Mouse (Mus musculus): ENCODE data around the gene Fam19a5. TPM values are rescaled to one million over a fixed set of nuclear protein-coding genes. Genes with fewer than 3 reads are reported as not detected.

Fam19a5 gene
- polyA plus RNA-seq, 1 experiment from 2014 or later, result 1.4 TPM

DNA sequence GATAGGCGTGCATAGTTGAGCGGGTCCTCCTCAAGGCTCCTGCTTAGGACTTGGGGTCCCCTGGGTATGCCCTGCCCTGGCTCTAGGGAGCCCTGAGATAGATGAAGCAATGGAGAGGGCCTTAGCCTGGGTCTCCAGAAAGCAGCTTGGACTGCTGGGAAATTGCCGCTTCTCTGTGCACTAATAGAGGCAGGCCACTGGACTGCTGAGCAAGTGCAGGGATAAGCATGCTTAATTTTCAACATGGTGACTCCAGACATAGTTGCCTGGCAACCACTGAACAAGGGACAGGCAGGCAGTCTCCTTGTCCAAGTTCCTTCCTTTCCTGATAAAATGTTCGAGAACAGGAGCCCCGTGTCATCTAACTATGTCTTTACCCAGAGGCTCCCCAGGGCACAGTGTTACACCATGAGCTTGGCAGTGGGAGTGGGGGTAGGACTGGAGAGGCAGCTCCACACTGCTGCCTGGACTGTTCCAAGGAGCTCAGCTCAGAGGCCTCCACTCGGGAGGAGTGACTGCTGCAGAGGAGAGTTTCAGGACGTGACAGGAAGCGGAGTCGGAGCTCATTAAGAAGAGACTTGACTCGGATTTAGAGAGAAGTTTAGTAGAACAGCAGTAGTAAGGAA lies 142.4 kb downstream of the Fam19a5 start:
- TF ChIP-seq CTCF (IDR thresholded peaks at IDR 0.05; ENCODE audit: low read depth), result no peak
- ATAC-seq, result no peak
- H3K27ac ChIP-seq (ENCODE audit: low read depth, low read length), result no peak overlapping the region

DNA sequence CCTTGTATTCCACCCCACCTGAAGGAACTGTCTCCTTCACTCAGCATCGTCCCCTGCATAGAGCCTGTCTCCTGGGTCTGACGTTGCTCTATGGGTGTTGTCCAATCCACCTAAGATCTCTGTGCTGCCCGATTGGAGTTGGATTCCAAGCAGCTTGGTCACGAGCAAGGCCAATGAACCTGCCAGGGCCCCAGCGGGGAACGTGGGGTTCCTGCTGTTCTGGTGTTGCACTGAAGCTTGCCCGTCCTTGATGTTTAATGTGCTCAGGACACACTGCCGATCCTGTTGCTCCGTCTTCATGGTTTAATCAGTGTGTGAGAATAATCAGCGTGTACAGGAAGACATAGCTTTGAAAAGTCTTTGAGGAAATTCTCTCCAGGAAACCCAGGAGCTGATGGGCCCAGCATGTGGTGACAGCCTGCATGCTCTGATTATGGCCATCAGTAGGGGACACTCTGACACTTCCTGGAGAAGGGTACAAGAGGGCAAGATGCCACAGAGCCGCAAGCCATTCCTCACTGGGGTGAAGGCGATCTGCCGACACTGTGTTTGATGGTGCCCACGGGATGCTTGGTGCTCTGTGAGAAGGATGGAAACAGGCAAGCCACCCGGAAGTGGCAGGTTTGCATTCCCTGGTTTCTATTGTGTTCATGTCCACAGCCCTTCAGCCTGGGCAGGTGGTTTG lies 147.3 kb downstream of the Fam19a5 start:
- H3K4me1 ChIP-seq (replicated peaks; ENCODE audit: control insufficient read depth, insufficient read depth, low read length), result no peaks in the 10 kb centered on the region
- ATAC-seq, result no peak
- no peak overlapping the region for H3K9ac ChIP-seq (ENCODE audit: low read depth, low read length)
- H3K4me3 ChIP-seq (ENCODE audit: low read depth, low read length), result no peak overlapping the region
- WGBS, result 86% methylated on average over 15 of the region's 15 CpGs
- H3K4me2 ChIP-seq (replicated peaks; ENCODE audit: low read depth), result no peak overlapping the region
- no peak overlapping the region for H3K27ac ChIP-seq (ENCODE audit: low read depth, low read length)
- no peak for TF ChIP-seq CTCF (IDR thresholded peaks at IDR 0.05; ENCODE audit: low read depth)
- H3K36me3 ChIP-seq (ENCODE audit: control insufficient read depth, insufficient read depth), result no peaks in the 10 kb centered on the region
- no peaks in the 10 kb centered on the region for H3K27me3 ChIP-seq (replicated peaks; ENCODE audit: control insufficient read depth, insufficient read depth, low read length)
- H3K9me3 ChIP-seq (ENCODE audit: control insufficient read depth), result no peaks in the 10 kb centered on the region

More for the DNA sequence above, 142.4 kb downstream of the Fam19a5 start:
- no peaks in the 10 kb centered on the region for H3K4me1 ChIP-seq (replicated peaks; ENCODE audit: control insufficient read depth, insufficient read depth, low read length)
- H3K4me3 ChIP-seq (ENCODE audit: low read depth, low read length), result no peak overlapping the region
- H3K27me3 ChIP-seq (replicated peaks; ENCODE audit: control insufficient read depth, insufficient read depth, low read length), result no peaks in the 10 kb centered on the region
- H3K4me2 ChIP-seq (replicated peaks; ENCODE audit: low read depth), result no peak overlapping the region
- WGBS, result 63% methylated on average over 10 of the region's 10 CpGs
- H3K36me3 ChIP-seq (ENCODE audit: control insufficient read depth, insufficient read depth), result no peaks in the 10 kb centered on the region
- H3K9me3 ChIP-seq (ENCODE audit: control insufficient read depth), result no peaks in the 10 kb centered on the region
- no peak overlapping the region for H3K9ac ChIP-seq (ENCODE audit: low read depth, low read length)

DNA sequence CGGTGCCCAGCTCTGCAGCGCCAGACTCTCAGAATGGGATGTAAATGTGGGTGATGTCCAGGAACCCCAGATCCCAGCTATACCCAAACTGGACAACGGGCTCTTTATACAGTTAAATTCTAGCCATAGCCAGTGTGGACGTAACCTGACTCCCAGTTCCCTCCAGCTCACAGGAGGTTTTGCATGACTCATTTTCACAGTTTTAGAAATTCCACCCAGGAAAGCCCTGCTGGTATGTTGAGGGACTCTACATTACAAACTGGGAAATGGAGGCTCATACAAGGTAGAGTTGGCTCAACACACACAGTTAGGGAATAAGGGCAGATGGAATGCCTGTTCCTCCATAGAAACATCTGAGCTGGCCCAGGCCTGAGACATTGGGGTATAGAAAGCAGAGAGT lies 147.9 kb downstream of the Fam19a5 start:
- H3K4me2 ChIP-seq (replicated peaks; ENCODE audit: low read depth), result no peak overlapping the region
- 84% methylated on average over 4 of the region's 4 CpGs for WGBS
- ATAC-seq, result no peak
- H3K36me3 ChIP-seq (ENCODE audit: control insufficient read depth, insufficient read depth), result no peaks in the 10 kb centered on the region
- no peak overlapping the region for H3K4me3 ChIP-seq (ENCODE audit: low read depth, low read length)
- TF ChIP-seq CTCF (IDR thresholded peaks at IDR 0.05; ENCODE audit: low read depth), result no peak
- no peak overlapping the region for H3K9ac ChIP-seq (ENCODE audit: low read depth, low read length)
- no peaks in the 10 kb centered on the region for H3K27me3 ChIP-seq (replicated peaks; ENCODE audit: control insufficient read depth, insufficient read depth, low read length)
- no peak overlapping the region for H3K27ac ChIP-seq (ENCODE audit: low read depth, low read length)
- H3K9me3 ChIP-seq (ENCODE audit: control insufficient read depth), result no peaks in the 10 kb centered on the region
- no peaks in the 10 kb centered on the region for H3K4me1 ChIP-seq (replicated peaks; ENCODE audit: control insufficient read depth, insufficient read depth, low read length)

DNA sequence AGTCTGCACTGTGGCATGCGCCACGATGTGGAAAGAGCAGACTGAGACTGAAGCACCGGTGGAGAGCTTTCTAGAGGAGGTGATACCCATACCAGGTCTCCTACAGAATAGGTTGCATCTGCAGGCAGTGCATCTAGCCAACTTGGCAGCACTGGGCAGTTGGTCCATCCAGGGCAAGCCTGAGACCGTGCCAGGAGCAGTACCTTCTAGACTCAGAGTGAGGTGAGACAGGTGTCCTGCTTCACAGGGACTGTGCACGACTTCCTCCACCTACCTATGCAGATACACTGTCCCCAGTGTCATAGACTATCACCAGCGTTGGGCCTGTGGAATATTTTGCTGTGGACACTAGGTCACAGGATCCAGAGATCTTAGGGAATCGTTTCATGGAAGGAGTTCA lies 148.3 kb downstream of the Fam19a5 start:
- 81% methylated on average over 7 of the region's 7 CpGs for WGBS
- ATAC-seq, result no peak
- no peak for TF ChIP-seq CTCF (IDR thresholded peaks at IDR 0.05; ENCODE audit: low read depth)
- Histone ChIP-seq H3K4me1 (replicated peaks; ENCODE audit: control insufficient read depth, insufficient read depth, low read length) (no peaks in the 10 kb centered on the region), H3K9ac (ENCODE audit: low read depth, low read length) (no peak overlapping the region), H3K4me3 (ENCODE audit: low read depth, low read length) (no peak overlapping the region), H3K27ac (ENCODE audit: low read depth, low read length) (no peak overlapping the region), H3K4me2 (replicated peaks; ENCODE audit: low read depth) (no peak overlapping the region), H3K36me3 (ENCODE audit: control insufficient read depth, insufficient read depth) (no peaks in the 10 kb centered on the region), H3K9me3 (ENCODE audit: control insufficient read depth) (no peaks in the 10 kb centered on the region), H3K27me3 (replicated peaks; ENCODE audit: control insufficient read depth, insufficient read depth, low read length) (no peaks in the 10 kb centered on the region)

DNA sequence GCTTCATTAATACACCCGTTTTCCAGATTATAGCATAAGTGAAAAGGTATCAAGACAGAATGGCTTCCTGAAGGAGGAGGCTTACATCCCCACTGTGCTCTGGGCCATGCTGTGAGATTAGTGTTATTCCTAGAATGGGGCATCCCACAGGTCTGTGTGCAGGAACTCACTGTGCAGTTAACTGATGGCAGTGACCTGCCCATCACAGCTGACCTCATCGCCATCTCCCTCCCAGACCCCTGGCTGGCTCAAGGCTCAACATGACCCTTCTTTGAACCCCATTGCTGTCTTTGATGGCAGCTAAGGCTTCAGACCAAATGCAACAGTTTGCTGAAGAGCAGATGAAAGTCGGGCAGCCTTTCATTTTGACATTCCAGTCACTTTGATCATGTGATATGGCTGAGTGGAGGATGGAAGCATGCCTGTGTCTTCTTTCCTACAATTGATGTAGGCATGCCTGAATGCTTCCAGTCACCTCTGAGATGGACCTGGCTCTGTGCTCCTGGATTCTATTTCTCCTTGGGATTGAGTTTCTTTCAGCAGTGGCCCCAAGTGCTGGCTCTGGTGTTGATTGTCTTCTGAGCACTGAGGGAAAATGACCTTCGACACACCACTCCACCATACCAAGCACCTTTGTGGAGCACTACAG lies 148.9 kb downstream of the Fam19a5 start:
- ATAC-seq, result no peak
- H3K36me3 ChIP-seq (ENCODE audit: control insufficient read depth, insufficient read depth), result no peaks in the 10 kb centered on the region
- H3K27ac ChIP-seq (ENCODE audit: low read depth, low read length), result no peak overlapping the region
- H3K4me2 ChIP-seq (replicated peaks; ENCODE audit: low read depth), result no peak overlapping the region
- TF ChIP-seq CTCF (IDR thresholded peaks at IDR 0.05; ENCODE audit: low read depth), result no peak
- no peaks in the 10 kb centered on the region for H3K27me3 ChIP-seq (replicated peaks; ENCODE audit: control insufficient read depth, insufficient read depth, low read length)
- 81% methylated on average over 4 of the region's 4 CpGs for WGBS
- no peak overlapping the region for H3K9ac ChIP-seq (ENCODE audit: low read depth, low read length)
- no peak overlapping the region for H3K4me3 ChIP-seq (ENCODE audit: low read depth, low read length)
- H3K9me3 ChIP-seq (ENCODE audit: control insufficient read depth), result no peaks in the 10 kb centered on the region
- no peaks in the 10 kb centered on the region for H3K4me1 ChIP-seq (replicated peaks; ENCODE audit: control insufficient read depth, insufficient read depth, low read length)

DNA sequence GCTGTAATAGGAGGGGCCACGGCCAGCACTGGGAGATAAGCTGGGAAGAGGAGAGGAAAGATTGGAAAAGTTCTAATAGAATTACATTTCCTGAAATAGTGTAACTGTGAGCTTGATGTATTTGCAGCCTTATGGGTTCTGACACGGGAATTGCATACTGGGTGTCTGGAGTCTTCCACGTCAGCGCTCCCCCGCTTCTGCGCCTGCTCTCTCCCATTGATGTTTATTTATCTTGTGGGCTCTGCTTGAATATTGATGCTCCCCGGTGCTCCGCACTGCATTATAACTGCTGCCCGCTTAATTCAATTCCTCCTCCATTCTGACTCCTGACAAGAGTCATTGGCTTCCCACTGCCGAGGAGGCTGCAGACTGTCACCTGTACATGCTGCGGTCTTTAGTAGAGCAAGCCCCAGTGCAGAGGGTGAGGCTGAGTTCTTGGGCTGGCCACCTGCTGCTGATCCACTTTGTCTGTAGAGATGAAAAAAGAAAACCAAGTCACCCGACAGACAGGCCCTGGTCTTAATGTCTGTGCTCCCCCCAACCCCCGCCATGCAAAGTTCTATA lies 153.4 kb downstream of the Fam19a5 start:
- no peak overlapping the region for H3K9ac ChIP-seq (ENCODE audit: low read depth, low read length)
- WGBS, result 68% methylated on average over 13 of the region's 13 CpGs
- H3K9me3 ChIP-seq (ENCODE audit: control insufficient read depth), result no peaks in the 10 kb centered on the region
- H3K27me3 ChIP-seq (replicated peaks; ENCODE audit: control insufficient read depth, insufficient read depth, low read length), result no peaks in the 10 kb centered on the region
- H3K4me1 ChIP-seq (replicated peaks; ENCODE audit: control insufficient read depth, insufficient read depth, low read length), result no peaks in the 10 kb centered on the region
- ATAC-seq, result no peak
- no peak for TF ChIP-seq CTCF (IDR thresholded peaks at IDR 0.05; ENCODE audit: low read depth)
- H3K36me3 ChIP-seq (ENCODE audit: control insufficient read depth, insufficient read depth), result no peaks in the 10 kb centered on the region
- H3K4me2 ChIP-seq (replicated peaks; ENCODE audit: low read depth), result no peak overlapping the region
- no peak overlapping the region for H3K27ac ChIP-seq (ENCODE audit: low read depth, low read length)
- no peak overlapping the region for H3K4me3 ChIP-seq (ENCODE audit: low read depth, low read length)

Data from intestine, postnatal 0 days (tissue).